Mouse (Mus musculus): Measurements from ENCODE around the gene Renbp.

GRCm38 (mm10) chrX:73948647-73949046 lies 18.0 kb upstream of the Renbp start:
- no peak for TF ChIP-seq CTCF (IDR thresholded peaks at IDR 0.05; ENCODE audit: borderline replicate concordance, control insufficient read depth, extremely low read depth, insufficient read depth, low read length, poor library complexity)
- no peak for TF ChIP-seq POLR2A (IDR thresholded peaks at IDR 0.05; ENCODE audit: control insufficient read depth, extremely low read depth, insufficient read depth, low read length, poor library complexity)
